Mouse (Mus musculus): Measurements from ENCODE around the gene Ecm2.

Gene Ecm2

DNA sequence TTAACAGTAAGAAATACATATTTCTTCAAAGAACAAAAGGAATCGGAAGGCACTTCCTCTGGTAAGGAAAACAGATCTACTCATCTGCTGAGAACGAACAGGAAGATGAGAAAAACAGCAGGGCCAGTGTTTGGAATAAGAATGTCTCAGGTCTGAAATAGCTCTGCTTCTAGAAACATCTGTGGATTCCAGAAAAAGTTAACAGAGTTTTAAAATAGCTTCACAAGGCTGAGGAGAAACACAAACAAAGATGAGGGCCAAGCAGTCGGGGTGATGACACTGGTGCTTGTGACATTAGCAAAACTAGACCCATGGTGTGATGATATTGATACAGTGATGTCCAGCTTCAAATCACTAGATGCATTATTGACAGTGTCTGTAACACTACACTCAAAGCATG is 2.6 kb downstream of the Ecm2 start:
- no peak for DNase-seq (ENCODE audit: low spot score)

DNA sequence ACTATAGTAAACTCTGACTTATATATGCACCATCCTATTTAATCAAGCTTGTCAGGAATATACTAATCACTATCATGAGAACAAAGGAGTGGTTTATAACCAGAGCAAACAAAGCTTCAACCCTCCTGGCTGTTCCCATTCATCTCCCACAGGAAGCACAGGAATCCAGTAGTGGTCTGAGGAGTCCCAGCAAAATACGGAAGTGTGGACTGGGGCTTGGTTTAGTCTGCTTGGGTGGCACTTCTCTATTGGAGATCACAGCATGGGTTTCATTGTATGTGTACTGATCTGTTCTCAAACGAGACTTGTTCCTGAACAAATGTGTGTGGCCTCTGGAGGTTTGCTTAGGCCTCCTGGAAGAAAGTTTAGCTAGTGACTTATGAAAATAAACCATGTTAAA is 14.2 kb downstream of the Ecm2 start:
- no peak for DNase-seq (ENCODE audit: low spot score)

DNA sequence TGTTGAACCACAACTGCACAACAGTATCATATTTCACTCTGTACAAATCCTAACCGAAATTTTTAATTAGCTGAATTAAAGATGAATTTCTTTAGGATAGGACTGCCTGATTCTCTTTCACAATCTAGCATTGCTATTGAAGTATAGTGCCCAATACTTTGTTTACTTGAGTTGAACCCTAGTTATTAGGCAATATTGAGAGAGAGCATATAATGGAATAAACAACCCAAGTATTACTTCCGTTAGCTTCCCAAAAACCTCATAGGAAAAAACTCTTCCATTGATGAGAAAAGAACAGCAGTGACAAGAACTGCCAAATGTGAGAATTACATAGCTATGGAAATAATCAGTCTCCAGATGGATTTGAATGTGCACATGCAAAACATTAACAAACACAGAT is 21.6 kb downstream of the Ecm2 start:
- no peak for DNase-seq (ENCODE audit: low spot score)

DNA sequence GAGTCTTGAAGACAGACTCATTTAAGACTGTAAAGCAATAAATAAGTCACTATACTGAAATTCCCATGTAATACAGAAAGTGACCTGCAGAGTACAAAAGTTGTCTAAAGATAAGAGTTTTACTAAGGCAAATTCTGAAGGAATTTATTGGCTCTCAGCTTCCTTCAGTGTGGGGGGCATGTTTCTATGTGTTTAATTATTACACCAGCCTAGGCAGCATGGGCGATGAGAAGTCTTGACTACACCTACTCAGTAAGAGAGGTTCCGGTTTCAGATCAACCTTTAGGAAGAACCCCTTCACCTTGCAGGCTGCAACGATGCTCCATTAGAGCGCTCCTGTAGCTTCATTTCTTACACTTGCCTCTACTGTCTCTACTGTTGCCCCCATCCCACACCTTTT is 26.0 kb downstream of the Ecm2 start:
- no peak for DNase-seq (ENCODE audit: low spot score)

DNA sequence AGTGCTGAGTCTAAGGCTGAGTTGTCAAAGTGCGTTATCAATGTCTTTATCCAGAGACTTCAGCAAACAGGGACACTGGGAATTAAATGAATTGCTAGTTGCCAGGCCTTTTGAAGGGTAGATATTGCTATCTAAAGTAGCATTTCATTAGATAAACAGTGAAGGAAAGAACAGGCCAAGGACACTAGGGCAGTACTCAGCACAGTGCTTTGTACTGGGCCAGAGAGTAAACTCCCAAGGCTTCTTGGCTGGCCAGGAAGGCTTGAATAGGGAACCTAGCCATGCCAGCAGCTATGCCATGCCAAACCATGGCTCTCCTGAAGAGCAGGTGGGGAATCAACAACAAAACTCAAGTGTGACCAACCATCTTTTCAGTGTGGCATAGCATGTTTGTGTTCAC is 32.3 kb downstream of the Ecm2 start:
- DNase-seq (ENCODE audit: low spot score), result peak; percentile 11

DNA sequence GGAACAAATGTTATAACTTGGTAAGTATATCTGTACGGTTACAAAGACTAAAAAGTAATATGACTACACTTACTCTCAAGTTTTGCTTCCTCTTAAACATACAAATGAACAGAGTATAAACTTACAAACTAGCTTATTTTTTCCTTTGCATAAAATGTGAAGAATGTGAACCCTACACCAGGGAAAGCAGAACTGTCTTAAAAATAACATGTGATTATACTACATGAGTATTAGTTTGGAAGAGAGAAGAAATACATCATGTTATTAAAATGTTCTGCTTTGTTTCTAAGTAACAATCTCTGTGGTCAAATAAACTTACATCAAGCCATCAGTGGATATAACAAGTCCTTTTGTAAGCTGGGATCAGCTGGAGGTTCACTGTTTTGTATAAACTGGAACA is 34.1 kb downstream of the Ecm2 start:
- no peak for DNase-seq (ENCODE audit: low spot score)

DNA sequence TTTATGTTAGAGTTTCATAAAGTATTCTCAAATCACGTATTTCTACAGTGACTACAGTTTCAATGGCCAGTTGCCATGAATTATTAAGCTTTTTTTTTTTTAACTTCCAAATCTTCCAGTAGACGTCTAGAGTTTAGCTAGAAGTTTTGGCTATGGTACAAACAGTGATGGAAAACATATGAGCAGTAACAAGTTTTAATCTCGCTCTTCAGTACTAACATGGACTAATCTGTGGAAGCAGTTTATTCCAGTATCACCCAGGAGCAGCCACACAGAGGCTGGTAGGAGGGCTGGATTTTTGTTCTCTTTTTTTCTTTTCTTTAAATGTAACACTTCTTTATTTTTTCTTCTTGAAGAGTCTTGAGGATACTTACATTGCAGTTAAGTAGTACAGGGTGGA is 39.7 kb downstream of the Ecm2 start, which contains the start of gene Aspn:
Gene Aspn (plus strand): TSS at position 165 of the 400 bp plus-strand sequence.
- DNase-seq (ENCODE audit: low spot score), result no peak

DNA sequence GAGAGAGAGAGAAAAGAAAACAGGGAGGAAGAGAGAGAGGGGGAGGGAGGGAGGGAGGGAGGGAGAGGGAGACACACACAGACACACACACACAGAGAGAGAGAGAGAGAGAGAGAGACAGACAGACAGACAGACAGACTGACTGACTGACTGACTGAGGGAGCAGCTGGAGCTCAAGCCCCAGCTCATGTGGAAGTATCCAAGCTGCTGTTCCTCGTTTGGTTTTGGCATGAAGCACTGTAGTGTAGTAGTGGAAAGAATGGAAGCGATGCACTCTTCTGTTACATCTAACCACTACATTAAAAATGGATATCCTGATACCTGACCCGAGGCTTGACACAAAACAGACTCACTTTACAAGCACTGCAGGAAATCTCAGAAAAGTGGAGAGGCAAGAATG is 41.0 kb downstream of the Ecm2 start:
- no peak for DNase-seq (ENCODE audit: low spot score)

DNA sequence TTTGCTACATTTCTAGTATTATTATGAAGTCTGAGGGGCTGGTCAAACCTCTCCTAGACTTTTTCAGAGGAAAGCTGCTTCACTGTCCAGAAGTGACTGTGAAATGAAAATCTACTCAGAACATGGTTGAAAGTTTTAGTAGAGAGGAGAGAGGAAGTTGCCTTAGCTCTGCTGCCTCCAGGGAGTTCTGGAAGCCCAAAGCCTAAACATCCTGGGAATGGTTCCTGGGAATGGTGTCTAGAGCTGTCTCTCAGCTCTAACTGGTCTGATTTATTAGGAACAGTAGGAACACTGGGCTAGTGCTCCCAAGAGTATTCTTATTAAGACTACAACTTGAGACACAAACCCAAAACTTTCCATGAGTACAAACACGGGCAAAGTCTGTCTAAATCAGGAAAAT is 41.9 kb downstream of the Ecm2 start:
- no peak for DNase-seq (ENCODE audit: low spot score)

DNA sequence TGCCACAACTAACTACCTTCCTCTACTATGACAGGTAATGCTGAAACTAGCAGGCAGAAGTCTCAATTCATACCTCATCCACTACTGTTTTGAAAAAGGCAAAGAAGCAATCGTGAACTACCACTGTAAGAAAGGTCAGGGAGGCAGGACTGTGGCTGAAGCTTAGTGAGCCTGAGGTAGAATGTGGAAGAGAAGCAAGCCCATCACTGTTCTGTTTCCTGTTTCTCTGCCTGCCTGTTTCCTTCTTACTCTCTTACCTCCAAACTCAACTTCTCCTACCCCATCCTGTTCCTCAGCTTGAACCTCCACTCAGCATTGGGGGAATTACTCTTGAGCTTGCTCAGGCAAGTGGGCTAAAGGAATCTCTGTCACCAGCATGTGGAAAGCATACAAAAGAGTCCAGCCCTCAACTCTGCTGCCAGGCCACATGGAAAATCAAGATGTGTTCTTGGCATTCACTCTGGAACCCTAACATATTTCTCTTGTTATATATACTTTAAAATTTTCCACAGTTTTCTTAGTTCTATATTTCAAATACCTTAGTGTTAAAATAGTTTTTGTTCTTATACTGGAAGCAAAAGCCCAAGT is 43.0 kb downstream of the Ecm2 start:
- DNase-seq (ENCODE audit: low spot score), result no peak

DNA sequence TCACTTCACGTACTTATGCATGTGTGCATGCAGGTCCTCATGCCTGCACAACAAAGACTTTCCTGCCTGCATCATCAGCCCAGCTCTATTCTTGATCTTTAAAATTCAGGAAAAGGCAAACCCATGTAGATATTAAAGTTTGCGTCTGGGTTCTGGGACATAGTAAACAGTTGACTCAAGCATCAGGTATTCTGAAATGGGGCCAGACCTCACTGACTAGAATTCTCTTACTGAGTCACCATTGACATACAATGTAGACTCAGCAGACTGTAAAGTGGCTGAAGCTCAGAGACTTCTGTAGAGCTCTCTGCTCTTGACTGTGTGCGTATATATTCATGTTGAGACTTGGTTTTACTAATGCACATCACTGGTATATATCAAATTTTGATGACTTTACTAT is 45.0 kb downstream of the Ecm2 start:
- DNase-seq (ENCODE audit: low spot score), result no peak

DNA sequence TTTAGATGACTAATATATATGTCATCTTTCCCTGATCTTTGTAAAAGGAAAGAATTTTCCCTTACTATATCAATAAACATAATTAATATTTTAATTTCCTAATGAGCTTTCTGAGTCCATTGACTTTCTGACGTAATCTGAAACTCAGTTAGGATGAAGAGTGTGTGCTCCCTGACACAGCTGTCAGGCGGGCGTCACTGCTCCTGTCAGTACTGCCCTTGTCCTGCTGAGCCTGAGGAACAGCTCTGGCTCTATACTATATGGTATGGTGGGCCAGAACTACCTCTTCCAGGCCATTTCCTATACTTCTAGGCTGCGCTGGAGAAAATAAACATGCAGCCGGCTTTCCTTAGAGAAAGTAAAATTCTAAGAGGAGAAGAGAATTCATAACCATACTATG is 49.9 kb downstream of the Ecm2 start:
- DNase-seq (ENCODE audit: low spot score), result no peak

DNA sequence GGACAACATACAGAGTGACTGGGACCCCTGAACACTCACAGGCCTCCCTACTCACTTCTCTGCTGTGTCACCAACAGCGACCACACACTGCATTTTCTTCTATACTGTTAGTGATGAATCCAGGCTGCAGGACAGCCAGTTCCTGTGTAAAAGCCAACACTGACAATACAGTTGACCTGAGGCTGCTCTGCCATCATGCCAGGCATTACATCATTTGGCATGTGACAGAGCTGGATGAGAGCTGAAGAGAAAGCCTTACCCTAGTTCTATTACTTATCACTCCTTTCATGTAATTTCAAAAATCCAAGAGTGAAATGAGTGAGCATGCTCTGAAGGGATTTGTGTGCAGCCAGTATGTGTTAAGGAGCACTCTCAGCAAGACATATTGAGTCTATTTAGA is 51.6 kb downstream of the Ecm2 start:
- no peak for DNase-seq (ENCODE audit: low spot score)

DNA sequence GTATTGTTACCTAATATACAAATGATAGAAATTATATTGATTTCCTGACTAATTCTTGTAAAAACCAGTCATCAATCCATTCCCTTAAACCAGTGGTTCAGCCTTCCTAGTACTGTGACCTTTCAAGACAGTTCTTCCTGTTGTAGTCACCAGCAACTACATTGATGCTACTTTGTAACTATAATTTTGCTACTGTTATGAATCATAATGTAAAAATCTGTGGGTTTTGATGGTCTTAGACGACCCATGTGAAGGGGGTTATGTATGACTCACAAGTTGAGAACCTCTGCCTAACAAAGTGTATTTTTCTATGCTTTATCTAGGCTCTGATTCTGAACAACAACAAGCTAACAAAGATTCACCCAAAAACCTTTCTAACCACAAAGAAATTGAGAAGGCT is 52.3 kb downstream of the Ecm2 start:
- no peak for DNase-seq (ENCODE audit: low spot score)

DNA sequence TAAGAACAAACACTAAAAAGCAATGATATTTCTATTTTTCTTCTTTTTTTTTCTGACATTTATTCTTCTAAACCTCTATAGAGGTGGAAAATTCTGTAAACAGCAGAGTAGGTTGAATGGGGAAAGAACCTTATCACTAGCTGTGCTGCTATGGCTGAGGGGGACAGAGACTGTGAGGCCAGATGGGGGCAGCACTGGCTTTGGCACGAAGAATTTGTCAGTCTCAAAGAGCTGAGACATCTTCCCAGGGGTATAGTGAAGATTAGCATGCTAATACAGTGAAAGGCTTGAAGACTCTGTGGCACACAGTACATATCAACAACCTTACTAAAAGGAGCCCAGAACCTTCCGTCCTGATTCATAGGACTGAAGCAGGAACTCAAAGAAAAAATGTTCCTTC is 54.6 kb downstream of the Ecm2 start:
- DNase-seq (ENCODE audit: low spot score), result peak; percentile 66

DNA sequence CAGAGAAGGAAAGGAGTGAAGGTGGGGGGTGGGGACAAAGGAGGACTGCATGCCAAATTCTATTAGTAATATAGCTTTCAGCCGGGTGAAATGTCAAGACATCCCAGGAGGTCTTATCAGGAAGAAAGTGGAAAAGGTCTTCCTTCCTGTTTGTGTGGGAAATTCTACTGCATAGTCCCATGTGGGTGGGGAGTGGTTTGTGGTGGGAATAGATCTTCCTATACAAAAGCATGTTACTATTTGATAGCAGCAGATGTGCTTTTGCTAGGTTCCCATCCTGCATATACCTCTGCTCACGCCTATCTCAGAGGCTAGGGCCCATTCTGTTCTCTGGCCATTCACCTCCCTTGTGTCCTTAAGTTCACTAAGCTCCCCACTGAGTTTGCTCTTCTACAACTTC is 56.3 kb downstream of the Ecm2 start:
- no peak for DNase-seq (ENCODE audit: low spot score)

DNA sequence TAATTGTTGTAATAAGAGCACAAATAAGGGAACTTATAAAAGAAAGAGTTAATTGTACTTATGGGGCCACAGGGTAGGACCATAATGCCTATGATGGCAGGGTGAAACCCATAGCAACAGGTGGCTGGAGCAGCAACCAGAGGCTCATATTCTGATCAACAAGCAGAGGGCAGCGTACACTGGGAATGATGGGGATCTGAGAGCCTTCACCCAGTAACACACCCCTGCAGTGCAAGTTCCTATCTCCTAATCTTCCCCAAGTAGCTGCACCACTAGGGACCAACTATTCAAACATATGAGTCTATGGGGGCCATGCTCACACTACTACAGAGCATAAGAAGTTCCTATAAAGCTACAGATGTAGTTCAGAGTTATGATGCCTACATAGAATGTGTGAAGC is 59.7 kb downstream of the Ecm2 start:
- no peak for DNase-seq (ENCODE audit: low spot score)

DNA sequence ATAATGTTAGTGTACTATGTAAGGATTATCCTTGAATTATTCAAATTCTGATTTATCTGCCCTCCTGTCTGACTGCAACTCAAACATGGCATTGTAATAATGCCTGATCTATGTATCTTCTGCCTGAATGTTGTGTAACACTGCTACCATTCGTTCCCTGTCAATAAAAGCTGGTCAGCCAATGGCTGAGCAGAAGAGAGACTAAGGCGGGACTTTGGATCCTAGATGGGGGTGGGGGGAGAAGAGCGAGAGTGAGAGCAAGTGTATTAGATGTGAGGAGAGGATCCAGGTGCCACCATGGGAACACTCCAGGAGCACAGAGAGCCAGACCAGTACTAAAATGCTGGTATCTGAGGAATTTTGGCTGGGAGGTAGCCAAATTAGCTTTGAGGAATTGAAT is 65.8 kb downstream of the Ecm2 start:
- DNase-seq (ENCODE audit: low spot score), result no peak

DNA sequence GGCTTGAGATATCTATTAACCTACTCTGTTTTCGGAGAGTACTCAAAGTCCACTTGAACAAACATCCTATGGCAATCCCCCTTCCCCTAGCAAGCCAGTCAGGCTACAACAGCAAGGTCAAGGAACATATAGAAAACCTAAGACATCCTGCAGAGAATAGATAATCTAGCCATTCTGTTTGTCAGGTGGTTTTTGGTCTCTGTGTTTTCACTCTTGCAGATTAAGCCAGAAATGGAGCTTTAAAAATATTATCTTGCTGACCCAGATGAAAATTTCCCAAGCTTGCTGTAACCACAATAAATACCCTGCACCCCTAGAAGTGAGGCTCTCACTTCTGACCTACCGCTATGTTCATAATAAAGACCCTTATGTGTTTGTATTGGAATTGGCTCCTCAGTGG is 66.8 kb downstream of the Ecm2 start:
- DNase-seq (ENCODE audit: low spot score), result no peak

DNA sequence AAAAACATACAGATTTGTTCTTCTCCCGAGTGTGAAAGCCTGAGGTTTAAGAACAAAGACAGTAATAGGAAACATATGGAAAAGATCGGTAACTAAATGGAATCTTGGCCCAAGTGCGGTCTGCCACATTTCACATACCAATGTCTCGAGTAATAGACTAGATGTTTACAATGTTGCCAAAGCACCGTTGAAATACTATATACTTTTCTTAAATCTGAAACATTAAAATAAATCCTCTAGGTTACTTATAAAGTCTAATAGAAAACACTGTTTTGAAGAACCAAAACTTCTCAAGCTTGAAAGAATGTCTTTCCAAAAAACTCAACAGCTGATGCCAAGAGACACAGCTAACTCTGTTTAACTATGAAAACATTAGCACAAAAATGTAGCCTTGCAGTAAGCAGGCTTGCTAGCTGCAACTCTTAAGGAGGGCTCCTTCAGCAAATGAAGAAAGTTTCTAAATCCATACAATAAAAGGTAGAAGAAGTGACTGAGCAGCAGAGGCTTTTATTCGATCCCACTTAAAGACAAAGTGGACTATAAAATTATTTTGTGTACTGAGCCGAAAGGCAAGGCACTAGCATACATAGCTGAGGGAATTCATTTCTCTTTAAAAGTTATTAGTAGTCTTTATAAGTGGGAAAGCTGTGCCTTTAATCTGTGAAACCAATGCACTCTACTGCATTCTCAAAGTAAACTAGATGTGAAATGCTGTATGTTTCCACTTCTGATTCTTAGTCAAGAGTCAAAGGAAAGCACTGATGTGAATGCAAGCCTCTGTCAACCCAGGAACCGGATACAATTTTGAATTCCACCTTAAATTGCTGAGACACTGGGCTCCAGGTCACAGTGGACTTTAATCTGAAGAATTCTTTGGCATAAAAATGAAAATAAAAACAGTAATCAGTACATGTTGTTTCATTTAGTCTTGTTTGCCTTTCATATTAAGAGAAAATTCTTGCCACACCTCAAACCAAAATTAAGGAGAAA is 77.2 kb downstream of the Ecm2 start, which contains the start of gene Omd:
Gene Omd (plus strand): TSS at position 922 of the 990 bp plus-strand sequence.
- DNase-seq (ENCODE audit: low spot score), result no peak
